Mouse (Mus musculus) forebrain, embryonic 14.5 days (tissue): ENCODE data around the gene Cacna1g. TPM values are rescaled to one million over a fixed set of nuclear protein-coding genes. Genes with fewer than 3 reads are reported as not detected.

ENCODE experiments used
- ATAC-seq: fragments of 200-750 bp; cut with Nextera tagmentation; 2 replicates; pipeline ENCODE4 v1.8.0; 2017; ENCODE audit warnings: mild to moderate bottlenecking, moderate library complexity
- DNase-seq: peaks from one replicate; pipeline ENCODE4 v3.0.0-alpha.2; 2015; ENCODE audit warnings: low spot score
- H3K27ac ChIP-seq: fragments of 300-500 bp; sonication (generic); 2 replicates; pipeline ENCODE4 v1.5.1; 2014; ENCODE audit warnings: low read depth, mild to moderate bottlenecking, control low read depth, low read length, moderate library complexity
- H3K27me3 ChIP-seq: fragments of 300-500 bp; sonication (generic); replicated peaks from 2 replicates; pipeline ENCODE4 v1.6.1; 2014; ENCODE audit warnings: low read length, control low read depth, mixed read lengths; ENCODE audit not compliant: control insufficient read depth, insufficient read depth
- H3K36me3 ChIP-seq: fragments of 300-500 bp; sonication (generic); 2 replicates; pipeline ENCODE4 v1.6.1; 2014; ENCODE audit warnings: low read length, control low read depth; ENCODE audit not compliant: control insufficient read depth, insufficient read depth
- H3K4me1 ChIP-seq: fragments of 300-500 bp; sonication (generic); 2 replicates; pipeline ENCODE4 v1.6.1; 2014; ENCODE audit warnings: antibody characterized with exemption, low read length, control low read depth; ENCODE audit not compliant: control insufficient read depth, insufficient read depth
- H3K4me2 ChIP-seq: fragments of 300-500 bp; sonication (generic); 2 replicates; pipeline ENCODE4 v1.6.1; 2014; ENCODE audit warnings: mild to moderate bottlenecking, control low read depth, low read length
- H3K4me3 ChIP-seq: fragments of 300-500 bp; sonication (generic); 2 replicates; pipeline ENCODE4 v1.5.1; 2014; ENCODE audit warnings: low read depth, low read length, control low read depth
- H3K9ac ChIP-seq: fragments of 300-500 bp; sonication (generic); 2 replicates; pipeline ENCODE4 v1.6.1; 2014; ENCODE audit warnings: mild to moderate bottlenecking, low read length, control low read depth, moderate library complexity
- H3K9me3 ChIP-seq: fragments of 300-500 bp; sonication (generic); replicated peaks from 2 replicates; pipeline ENCODE4 v1.6.1; 2016; ENCODE audit warnings: low read length, control low read depth, mixed read lengths; ENCODE audit not compliant: control insufficient read depth
- WGBS: fragments of 180-500 bp; shearing (Covaris S2); extraction: QIAGEN DNeasy Blood & Tissue Kit; methylation state at CpG from one replicate; pipeline ENCODE4 v1.1.7; 2014; 5-methylcytosine and 5-hydroxymethylcytosine counted together
- polyA plus RNA-seq: library from polyadenylated mRNA; unstranded; fragments of >200 nt; fragmentation: Nextera tagmentation; extraction: Ambion mirVana; gene quantifications from 2 replicates; pipeline ENCODE4 v1.2.1, GENCODE M21; 2014

The Cacna1g gene
- polyA plus RNA-seq, 1 experiment from 2014 or later = 7.1 TPM

DNA sequence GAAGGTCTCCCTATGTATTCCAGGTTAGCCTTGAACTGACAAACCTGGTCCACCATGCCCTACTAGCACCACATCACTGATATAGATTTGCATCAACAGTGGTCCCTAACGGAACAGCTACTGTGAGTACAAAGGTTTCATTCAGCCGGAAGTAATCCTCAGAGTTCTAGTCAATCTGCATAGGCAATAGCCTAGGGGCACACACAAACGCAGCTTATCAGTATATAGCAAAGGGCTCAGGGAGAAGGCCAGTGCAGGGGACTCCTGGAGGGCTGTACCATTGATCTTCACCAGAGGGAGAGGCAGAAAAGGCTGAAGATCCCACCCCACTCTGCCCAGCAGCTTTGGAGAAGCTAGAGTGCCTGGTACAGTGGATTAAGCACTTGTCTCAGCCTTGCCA lies 27.0 kb downstream of the Cacna1g start:
- peaks cover 12% of the 10 kb centered on the region for H3K4me1 ChIP-seq
- WGBS = 4% methylated on average over 3 of the region's 3 CpGs
- H3K36me3 ChIP-seq = 0 out of 2 replicates have a peak, but pooled peaks cover 11% of the 10 kb centered on the region
- H3K27me3 ChIP-seq = no peaks in the 10 kb centered on the region
- H3K4me3 ChIP-seq = no peak overlapping the region
- H3K9me3 ChIP-seq = no peaks in the 10 kb centered on the region
- ATAC-seq = no peak
- no peak overlapping the region for H3K9ac ChIP-seq
- DNase-seq = peak; percentile 63
- no peak overlapping the region for H3K4me2 ChIP-seq
- no peak overlapping the region for H3K27ac ChIP-seq

- Histone ChIP-seq H3K27ac (no peak overlapping the region), H3K9me3 (no peaks in the 10 kb centered on the region), H3K27me3 (no peaks in the 10 kb centered on the region), H3K4me1 (peaks cover 24% of the 10 kb centered on the region), H3K4me3 (no peak overlapping the region), H3K36me3 (0 out of 2 replicates have a peak, but pooled peaks cover 12% of the 10 kb centered on the region), H3K4me2 (no peak overlapping the region), H3K9ac (no peak overlapping the region)
- DNase-seq = no peak
- 54% methylated on average over 4 of the region's 4 CpGs for WGBS
- no peak for ATAC-seq
Measured at GRCm38 (mm10) chr11:94445300-94445699, 28.7 kb downstream of the Cacna1g start.

DNA sequence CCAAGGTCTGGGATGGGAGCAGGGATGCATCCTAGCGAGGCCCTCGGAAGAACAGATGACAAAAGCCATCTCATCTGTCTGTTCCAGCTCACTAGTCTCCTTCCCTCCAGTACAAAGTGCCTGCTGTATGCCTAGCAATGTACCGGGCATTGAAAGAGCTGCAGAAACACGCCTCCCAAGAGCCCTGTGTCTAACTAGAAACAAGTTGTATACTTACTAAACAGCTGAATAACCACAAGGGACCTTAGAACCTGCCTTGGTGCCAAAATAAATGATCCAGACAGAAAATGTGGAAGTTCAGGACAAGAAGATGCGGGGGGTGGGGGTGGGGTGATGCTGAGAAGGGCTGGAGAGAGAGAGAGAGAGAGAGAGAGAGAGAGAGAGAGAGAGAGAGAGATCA lies 29.2 kb downstream of the Cacna1g start:
- H3K4me1 ChIP-seq = peaks cover 24% of the 10 kb centered on the region
- H3K4me2 ChIP-seq = no peak overlapping the region
- 0 out of 2 replicates have a peak, but pooled peaks cover 12% of the 10 kb centered on the region for H3K36me3 ChIP-seq
- DNase-seq (no peak), ATAC-seq (no peak)
- H3K27ac ChIP-seq = no peak overlapping the region
- H3K27me3 ChIP-seq = no peaks in the 10 kb centered on the region
- H3K9ac ChIP-seq = no peak overlapping the region
- 57% methylated on average over 5 of the region's 5 CpGs for WGBS
- no peak overlapping the region for H3K4me3 ChIP-seq
- H3K9me3 ChIP-seq = no peaks in the 10 kb centered on the region

DNA sequence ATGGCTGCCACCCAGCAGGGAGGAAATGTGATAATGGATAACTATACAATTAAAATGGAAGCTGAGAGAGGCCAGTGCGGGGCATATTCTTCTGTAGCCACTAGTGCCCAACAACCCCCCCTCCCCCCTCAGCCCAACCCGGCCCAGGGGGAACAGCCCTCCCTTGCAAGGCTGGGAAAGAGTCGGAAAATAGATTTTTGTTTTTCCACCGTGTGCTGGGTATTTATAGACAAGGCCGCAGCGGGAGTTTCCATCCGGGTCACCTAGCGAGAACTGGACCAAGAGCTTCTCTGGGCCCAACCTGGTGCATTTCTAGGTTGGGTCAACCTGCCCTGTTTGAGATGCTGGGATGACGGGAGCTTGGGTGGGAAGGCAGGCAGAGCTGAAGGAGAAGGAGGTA lies 32.2 kb downstream of the Cacna1g start:
- Histone ChIP-seq H3K4me2 (no peak overlapping the region), H3K27ac (no peak overlapping the region), H3K36me3 (peaks cover 16% of the 10 kb centered on the region; the same call in 1 of the 2 replicates), H3K4me1 (peaks cover 18% of the 10 kb centered on the region), H3K9ac (no peak overlapping the region), H3K9me3 (no peaks in the 10 kb centered on the region), H3K4me3 (no peak overlapping the region), H3K27me3 (no peaks in the 10 kb centered on the region)
- no peak for DNase-seq
- 50% methylated on average over 9 of the region's 9 CpGs for WGBS
- no peak for ATAC-seq

- H3K4me1 ChIP-seq = peaks cover 18% of the 10 kb centered on the region
- peaks cover 16% of the 10 kb centered on the region; the same call in 1 of the 2 replicates for H3K36me3 ChIP-seq
- no peaks in the 10 kb centered on the region for H3K27me3 ChIP-seq
- no peak overlapping the region for H3K4me2 ChIP-seq
- WGBS = 31% methylated on average over 7 of the region's 7 CpGs
- DNase-seq (no peak), ATAC-seq (no peak)
- no peaks in the 10 kb centered on the region for H3K9me3 ChIP-seq
- no peak overlapping the region for H3K9ac ChIP-seq
- H3K4me3 ChIP-seq = no peak overlapping the region
- no peak overlapping the region for H3K27ac ChIP-seq
Measured at GRCm38 (mm10) chr11:94441122-94441521, 32.9 kb downstream of the Cacna1g start.

DNA sequence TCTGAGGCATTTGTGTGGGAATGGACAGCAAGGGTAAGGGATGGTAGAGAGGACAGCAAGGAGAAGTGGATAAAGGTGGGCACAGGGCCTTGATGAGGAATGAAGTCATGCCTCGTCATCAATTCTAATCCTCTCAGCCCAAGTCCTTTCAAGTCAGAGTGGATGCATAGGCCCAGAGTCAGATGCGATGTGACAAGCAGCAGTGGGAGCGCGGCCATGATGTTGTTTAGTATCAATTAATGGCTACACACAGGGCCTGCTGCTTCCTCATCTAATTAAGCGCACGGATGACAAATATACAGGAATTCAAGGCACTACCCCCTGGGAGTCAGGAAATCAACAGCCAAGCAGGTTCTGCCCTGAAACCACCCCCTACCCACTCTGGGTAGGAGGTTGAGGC lies 33.6 kb downstream of the Cacna1g start:
- no peak overlapping the region for H3K4me3 ChIP-seq
- peaks cover 13% of the 10 kb centered on the region for H3K4me1 ChIP-seq
- H3K9me3 ChIP-seq = no peaks in the 10 kb centered on the region
- DNase-seq = no peak
- H3K9ac ChIP-seq = no peak overlapping the region
- 55% methylated on average over 6 of the region's 6 CpGs for WGBS
- H3K27ac ChIP-seq = no peak overlapping the region
- H3K36me3 ChIP-seq = peaks cover 16% of the 10 kb centered on the region; the same call in 1 of the 2 replicates
- ATAC-seq = no peak
- H3K4me2 ChIP-seq = no peak overlapping the region
- no peaks in the 10 kb centered on the region for H3K27me3 ChIP-seq

GRCm38 (mm10) chr11:94429011-94429651 lies 44.9 kb downstream of the Cacna1g start:
- Histone ChIP-seq H3K9me3 (no peaks in the 10 kb centered on the region), H3K4me2 (no peak overlapping the region), H3K9ac (no peak overlapping the region), H3K27ac (peak overlapping the region; percentile 46), H3K36me3 (0 out of 2 replicates have a peak, but pooled peaks cover 4% of the 10 kb centered on the region), H3K4me1 (peaks cover 22% of the 10 kb centered on the region), H3K4me3 (no peak overlapping the region), H3K27me3 (no peaks in the 10 kb centered on the region)
- no peak for DNase-seq
- WGBS = 38% methylated on average over 9 of the region's 9 CpGs
- no peak for ATAC-seq

DNA sequence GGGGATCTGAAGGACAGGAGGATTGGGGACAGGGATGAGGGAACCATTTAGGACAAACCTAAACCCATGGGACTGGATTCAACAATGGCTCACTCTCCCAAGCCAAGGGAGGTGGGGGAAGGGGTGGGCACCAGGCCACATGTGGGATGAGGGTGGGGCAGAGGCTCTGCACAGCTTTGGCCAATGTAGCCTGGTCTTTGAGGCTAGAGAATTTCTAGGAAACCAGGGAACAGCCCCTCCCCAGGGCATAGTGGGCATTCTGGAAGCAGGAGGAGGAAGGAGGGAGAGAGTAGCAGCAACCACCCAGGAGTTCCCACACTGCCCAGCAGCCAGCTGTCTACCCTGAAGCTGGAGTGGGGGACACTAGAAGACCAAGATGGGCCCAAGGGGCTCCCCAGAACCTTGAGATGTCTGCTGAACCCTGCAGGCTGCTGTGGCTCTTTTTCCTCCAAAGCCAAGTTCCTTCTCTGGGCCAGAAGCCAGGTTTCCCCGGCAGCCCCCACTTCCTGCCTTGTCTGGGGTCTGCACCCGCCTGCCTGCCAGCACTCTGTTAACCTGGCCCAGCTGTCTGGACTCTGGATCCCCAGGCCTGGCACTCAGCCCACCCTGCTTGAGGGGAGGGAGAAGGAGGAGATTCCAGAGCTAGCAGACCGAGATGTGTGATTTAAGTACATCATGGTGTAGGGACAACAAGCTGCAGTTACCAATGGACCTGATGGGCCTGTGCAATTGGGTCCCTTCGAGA lies 45.7 kb downstream of the Cacna1g start:
- Histone ChIP-seq H3K27me3 (no peaks in the 10 kb centered on the region), H3K4me1 (peaks cover 22% of the 10 kb centered on the region), H3K9ac (no peak overlapping the region), H3K4me3 (no peak overlapping the region), H3K9me3 (no peaks in the 10 kb centered on the region), H3K4me2 (no peak overlapping the region), H3K27ac (peak overlapping the region; percentile 49), H3K36me3 (0 out of 2 replicates have a peak, but pooled peaks cover 4% of the 10 kb centered on the region)
- peak; percentile 92 for DNase-seq
- 24% methylated on average over 4 of the region's 4 CpGs for WGBS
- peak; percentile 86 for ATAC-seq

GRCm38 (mm10) chr11:94425656-94426055 lies 48.3 kb downstream of the Cacna1g start:
- Histone ChIP-seq H3K36me3 (no peaks in the 10 kb centered on the region), H3K27ac (no peak overlapping the region), H3K4me2 (no peak overlapping the region), H3K4me1 (peaks cover 24% of the 10 kb centered on the region), H3K9me3 (no peaks in the 10 kb centered on the region), H3K27me3 (no peaks in the 10 kb centered on the region), H3K9ac (no peak overlapping the region), H3K4me3 (no peak overlapping the region)
- ATAC-seq = no peak
- DNase-seq = no peak
- 75% methylated on average over 14 of the region's 14 CpGs for WGBS
